Mouse (Mus musculus) small intestine, adult 2 months (tissue): ENCODE results near the gene Mrm2.

ENCODE experiments used
- CTCF ChIP-seq: fragments of 200-500 bp; IDR thresholded peaks from 2 replicates; pipeline ENCODE4 v1.5.1; 2012; ENCODE audit warnings: low read depth, mild to moderate bottlenecking, control low read depth, inconsistent platforms, low read length, moderate library complexity, mixed read lengths; ENCODE audit not compliant: insufficient replicate concordance, insufficient read length; ENCODE audit errors: extremely low read depth
- POLR2A ChIP-seq: fragments of 200-500 bp; IDR thresholded peaks from 2 replicates; pipeline ENCODE4 v1.6.1; 2012; ENCODE audit warnings: low read depth, mild to moderate bottlenecking, control low read depth, inconsistent platforms, low read length, moderate library complexity

- TF ChIP-seq CTCF (no peak), POLR2A (no peak)
Measured at GRCm38 (mm10) chr5:140350731-140351497, 19.2 kb upstream of the Mrm2 start.
